Mouse (Mus musculus) kidney, postnatal 36 days (tissue): Measurements from ENCODE around the gene Akt2.
A peak's percentile ranks its signal among the peaks of the same experiment; 100 is the strongest.

ENCODE experiments used
- DNase-seq, 2 experiments: peaks; one replicate each; pipeline ENCODE4 v3.0.0; 2021 to 2022; ENCODE audit warnings: mixed read lengths in 2 of 2

The Akt2 gene

DNA sequence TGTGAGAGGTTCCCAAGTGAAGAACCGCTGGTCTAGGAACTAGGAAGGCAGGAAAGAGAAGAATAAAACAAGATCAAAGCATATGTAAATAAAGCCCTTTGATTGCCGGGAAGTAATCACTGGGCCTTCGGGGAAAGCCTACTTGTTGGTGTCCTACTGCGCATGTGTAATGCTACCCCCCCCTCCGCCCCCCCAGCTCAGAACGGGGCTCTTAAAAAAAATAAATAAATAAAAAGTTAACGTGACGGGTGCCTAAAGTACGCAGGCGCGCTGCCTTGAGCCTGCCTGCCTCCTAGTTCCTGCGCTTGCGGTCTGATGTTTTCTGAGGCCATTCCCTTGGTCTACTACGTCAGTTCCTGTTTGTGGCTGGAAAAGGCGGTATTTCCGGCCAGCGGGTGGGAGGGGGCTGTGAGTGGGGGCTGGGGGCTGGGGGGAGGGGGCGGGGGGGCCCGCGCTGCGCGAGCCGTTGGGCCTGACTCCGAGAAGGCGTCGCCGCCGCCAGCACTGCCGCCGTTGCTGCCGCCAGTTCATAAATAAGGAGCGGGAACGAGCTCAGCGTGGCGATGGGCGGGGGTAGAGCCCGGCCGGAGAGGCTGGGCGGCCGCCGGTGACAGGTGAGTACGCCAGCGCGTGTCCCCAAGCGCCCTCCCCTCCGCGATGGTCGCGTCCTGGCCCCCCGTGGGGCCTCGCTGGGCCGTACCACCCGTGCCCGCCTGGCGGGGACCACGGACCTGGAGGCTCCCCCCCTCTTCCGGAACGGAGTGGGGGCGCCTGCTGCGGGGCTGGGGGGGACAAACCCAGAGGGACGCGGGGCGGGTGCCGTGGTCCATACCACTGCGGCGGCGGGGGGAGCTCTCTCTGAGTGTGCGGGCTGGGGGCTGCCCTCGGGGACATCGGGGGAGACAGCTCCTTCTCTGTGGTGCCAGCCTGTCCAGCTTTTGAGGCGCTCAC, at the start of gene Akt2:
Gene Akt2, plus strand, starts transcription at position 287 of the 951 bp plus-strand sequence.
- DNase-seq = peak; percentile 93 to 97

DNA sequence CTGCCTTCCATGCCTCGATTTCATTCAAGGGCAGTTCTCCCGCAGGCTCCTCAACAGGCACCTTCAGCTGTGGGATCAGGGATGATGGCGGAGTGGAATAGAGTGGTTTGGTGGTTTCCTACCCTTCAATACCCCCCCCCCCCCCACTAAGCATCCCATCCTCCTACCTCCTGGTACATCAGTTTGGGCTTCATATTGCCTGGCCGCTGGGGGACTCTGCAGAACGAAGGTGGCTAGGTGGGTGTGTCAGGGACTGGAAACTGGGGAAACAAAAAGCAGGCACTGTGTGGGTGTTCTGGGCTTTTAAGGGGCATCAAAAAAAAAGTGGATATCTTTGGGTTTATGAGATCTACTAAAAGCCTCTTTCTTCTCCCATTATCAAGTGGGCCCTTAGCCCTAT, 49.4 kb upstream of the Akt2 start:
- DNase-seq = no peak

DNA sequence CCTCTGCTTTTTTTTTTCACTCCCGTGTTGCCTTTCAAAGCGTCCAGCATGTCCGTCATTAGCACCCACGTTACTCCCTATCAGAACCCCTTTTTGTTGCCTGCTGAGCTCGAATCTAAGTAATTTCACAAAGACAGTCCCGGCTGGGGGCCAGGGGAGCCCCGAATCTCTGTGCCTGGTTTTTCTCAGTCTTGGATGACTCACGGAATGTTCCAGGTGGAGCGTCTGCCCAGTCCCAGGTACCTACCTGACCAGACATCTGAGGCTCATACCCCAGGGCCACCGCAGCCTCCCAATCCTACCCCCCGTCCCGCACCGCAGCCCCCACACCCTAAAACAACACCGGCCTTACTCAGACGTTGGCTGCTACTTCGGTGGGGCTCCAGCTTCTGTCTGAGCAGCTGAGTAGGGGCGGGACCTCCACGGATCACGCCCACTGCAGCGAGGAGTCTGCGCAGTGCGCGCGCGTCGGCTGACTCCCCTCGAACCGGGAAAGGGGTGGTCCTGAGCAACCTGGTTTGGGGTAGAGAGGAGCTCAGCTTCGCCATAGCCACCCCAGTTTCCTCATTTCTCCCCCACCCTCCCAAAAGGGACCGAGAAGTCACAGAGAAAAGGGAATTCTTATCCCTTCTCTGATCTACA, 48.8 kb upstream of the Akt2 start:
- DNase-seq = peak; percentile 73 to 86

DNA sequence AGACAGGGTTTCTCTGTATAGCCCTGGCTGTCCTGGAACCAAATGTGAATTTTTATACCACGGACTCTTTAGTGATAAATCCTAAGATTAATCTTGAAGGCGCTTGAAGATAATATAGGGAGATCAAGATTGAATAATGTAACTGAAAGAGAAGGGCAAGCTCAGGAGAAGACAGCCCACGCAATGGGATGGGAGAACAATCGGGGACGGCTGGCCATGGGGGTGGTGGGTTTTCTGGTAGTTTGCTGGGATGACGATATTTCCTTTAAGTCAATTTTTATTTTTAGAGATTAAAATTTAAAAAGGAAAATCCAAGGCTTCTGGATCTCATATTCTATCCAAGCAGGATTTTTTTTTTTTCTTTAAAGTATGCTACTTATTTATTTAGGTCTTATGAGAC, 48.3 kb upstream of the Akt2 start:
- no peak for DNase-seq

DNA sequence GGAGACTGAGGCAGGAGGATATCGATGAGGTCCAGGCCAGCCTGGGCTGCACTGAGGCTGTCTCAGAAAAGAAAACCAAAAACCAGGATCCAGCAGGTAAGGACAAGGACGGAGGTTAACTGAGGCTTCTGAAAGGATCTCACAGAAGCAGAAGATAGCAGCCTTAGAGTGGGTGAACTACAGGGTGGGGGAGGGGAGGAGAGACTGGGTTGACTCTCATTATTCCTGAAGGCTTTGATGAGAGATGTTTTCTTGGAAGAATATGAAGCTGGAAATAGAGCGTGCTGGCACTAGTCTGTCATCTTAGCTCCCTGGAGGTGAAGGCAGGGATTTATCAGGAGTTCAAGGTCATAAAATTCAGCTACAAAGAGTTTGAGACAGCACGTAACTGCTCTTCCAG, 47.5 kb upstream of the Akt2 start:
- DNase-seq = no peak

DNA sequence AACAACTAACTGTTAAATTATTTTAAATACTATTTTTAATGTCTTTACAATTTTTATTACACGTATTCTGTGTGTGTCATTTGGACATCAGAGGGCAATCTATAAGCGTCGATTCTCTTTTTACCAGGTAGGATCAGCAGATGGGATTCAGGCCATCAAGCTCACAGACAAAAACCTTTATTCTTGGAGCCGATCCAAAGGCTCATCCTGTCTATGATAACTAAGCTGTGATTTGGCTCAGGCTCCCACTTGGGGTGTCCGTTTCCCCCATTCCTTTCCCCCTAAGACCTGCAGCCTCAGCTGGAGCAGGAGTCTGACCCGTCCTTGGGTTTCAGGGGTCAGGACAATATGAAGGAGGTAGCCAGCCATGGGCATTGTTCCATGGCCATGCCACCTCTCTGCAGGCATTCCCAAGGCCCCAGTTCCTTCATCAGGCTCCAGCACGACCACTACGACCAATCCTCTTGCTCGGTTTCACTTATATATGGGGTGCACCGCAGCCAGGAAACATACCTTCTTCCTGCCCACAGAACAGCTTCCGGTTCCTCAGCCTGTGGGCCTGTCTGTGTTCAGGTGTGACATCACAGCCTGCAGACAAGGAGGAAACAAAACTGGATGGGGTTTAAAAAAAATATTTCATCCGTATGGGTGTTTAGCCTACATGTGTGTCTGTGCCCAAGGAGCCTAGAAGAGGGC, 46.5 kb upstream of the Akt2 start:
- no peak for DNase-seq

DNA sequence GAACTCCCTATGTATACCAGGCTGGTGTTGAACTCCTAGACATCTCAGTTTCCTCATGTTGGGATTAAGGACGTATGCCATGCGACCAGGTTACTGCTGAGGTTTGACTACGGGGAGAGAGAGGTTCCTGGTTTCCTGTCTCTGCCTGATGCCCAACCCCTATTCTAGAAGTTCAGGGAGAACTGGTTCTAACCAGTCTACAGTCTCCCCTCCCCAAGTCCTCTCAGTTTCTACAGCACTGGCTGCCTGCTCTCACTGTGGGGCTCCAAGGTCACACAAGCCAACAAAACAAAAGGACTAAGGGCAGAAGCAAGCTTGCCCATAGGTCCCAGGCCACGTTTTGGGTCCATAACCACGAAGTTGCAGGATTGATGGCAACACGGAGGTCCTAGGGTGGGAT, 41.8 kb upstream of the Akt2 start:
- no peak for DNase-seq

DNA sequence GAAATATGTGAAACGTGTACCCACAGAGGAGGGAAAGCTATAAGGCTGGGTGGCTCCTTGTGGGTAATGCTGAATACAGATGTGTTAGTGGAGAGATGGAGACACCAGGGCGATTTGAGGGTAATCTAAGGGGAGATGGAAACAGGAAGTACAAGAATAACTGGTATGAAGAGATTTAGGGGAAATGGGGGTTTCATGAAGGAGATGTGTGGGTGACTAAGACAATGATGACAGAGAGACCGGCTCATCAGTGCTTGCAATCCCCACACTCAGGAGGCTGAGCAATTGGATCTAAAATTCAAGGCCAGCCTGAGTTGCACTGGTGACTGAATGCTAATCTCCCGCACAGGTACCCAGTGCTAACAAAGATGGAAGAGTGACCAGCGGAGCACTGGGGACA, 39.3 kb upstream of the Akt2 start:
- no peak for DNase-seq

DNA sequence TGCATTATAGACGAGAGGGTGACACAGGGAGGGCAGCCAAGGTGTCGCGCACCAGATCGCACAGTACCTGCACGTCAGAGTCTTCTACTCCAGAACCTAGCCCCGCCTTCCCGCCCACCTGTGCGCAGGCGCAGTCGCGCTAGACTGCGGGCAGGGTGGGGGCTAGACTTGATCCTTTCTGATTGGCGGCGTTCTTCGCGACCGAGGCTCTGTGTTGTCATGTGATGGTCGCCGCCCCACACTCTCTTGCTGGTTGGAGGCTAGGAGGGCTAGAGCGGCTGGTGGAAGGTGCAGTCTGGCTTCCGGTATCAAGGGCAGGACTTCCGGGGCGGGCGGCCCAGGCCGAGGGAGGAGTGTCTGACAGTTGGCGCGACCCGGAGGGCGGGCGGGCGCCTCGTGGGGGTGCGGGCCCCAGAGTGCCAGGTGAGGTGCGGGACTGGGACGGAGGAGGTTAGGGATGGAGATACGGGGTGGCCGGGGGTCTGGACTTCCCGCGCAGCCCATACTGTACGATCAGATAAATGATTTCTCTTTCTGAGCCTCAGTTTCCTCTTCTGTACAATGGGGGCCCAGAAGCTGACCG, 38.3 kb upstream of the Akt2 start, which contains the start of the genes Pld3 and 2310022A10Rik:
Gene Pld3, minus strand, starts transcription at position 288 of the 583 bp plus-strand sequence.
Gene 2310022A10Rik, plus strand, starts transcription at position 303 of the 583 bp plus-strand sequence.
- peak; percentile 97 to 99 for DNase-seq

DNA sequence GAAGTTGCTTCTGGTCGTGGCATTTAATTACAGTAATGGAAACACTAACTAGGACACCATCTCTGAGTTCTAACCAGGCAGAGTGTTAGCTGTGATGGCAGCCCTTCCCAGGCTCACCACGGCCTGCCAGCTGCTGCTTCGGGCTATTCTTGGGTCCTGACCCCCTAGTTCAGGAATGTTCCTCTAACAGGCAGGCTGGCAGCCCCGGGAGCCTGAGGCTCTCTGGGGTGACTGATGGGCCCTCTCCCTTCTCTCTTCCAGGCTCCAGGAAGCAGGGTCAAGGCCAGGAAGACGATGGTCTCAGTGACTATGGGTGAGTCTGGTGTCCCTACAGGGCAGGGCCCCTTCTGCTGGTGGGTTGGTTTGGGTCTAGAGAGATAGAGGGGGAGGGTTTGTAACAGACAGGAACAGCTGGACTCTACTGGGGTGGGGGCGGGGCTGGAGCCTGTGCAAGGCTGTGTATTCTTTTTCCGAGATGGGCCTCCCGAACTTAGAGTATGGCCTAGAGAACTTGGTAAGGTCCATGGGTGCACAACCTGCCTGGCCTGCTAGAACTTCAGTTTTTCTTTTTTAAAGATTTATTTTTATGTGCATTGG, 31.0 kb upstream of the Akt2 start:
- no peak for DNase-seq

DNA sequence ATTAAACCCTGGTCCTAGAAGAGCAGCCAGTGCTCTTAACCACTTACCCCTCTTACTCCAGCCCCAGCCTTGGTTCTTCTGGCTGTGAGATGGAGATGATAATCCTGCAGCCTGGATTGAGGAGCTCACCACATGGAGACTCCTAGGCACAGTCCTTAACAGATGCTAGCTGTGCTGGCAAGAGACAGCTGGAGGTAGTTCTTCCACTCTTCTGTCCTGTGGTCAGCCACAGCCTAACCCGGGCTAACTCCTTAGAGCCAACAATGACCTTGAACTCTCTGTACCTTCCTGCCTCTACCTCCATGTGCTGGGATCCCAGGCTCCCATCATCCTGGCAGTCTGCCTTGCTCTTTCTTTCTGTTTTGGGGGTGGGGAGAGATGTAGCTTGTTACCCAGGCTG, 30.4 kb upstream of the Akt2 start:
- no peak for DNase-seq

DNA sequence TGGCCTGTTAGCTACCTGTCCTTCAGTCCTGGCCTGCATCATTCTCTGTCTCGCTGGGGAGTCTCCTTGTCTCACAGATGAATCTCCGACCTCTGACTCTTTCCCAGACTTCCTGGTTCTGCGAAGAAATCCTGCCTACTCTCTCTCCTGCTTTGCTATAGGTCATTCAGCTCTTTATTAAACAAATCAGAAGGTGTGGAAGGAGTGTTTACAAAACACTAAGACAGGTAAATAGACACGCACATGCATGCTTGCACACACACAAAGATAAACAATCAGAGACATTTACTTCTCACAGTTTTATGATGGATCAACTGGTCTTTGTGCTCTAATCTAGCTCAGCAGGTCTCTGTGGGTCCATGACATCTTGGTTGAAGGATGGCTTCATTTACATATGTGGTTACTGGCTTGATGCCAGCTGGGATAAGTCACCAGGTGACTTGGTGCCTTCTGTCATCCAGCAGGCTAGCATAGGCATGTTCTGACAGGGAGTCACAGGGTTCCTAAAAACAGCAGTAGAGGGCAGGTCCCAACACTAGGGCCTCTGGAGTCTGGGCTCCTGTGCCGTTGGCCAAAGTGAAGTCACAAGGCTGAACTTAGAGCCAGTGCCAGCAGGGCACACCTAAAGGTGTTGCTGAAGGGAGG, 21.6 kb upstream of the Akt2 start:
- DNase-seq = no peak

DNA sequence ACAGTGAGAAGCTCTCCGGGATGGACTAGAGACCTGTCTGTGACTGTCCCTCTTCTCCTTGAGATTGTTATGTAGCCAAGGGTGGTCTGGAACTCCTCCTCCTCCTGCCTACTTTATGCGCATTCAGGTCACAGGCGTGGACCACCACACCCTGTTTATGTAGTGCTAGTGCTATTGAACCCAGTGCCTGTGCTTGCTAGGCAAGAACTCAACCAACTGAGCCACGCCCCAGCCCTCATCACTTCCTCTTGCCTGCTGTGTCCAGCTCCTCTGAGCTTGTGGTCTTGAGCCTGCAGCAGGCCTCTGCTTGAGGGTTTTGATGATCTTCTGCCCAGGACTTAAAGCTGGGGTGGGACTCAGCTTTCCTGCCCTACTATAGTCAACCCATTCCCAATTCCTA, 19.2 kb upstream of the Akt2 start:
- no peak for DNase-seq

DNA sequence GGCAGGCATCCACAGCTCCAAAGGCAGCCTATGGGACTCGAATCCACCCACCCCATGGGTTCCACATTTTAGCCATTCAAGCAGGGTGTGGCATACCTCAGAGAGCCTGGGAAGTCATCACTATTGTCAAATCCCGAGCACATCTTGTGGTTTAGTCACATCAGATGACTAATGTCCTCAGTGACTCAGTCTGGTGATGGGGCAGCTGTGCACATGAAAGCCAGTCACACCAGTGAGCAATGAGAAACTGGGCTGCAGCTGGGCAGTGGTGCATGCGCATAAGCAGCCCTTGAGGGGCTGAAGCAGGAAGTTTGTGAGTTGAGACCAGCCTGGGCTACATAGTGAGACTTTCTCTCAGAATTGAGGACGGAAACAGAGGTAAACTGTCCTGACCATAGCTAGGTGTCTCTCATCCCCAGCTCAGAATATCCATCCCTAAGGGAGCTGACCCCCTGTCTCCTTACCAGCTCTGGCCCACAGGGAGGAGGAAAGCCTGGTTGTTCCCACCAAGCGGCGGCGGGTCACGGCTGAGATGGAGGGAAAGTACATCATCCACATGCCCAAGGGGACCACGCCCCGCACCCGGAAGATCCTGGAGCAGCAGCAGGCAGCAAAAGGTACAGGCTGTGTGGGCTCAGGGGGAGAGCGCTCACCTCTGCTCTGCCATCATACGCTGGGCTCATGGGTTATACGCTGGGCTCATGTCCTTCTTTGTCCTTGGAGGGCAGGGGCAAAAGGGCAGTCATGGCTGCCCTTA, 17.1 kb upstream of the Akt2 start:
- DNase-seq = no peak

DNA sequence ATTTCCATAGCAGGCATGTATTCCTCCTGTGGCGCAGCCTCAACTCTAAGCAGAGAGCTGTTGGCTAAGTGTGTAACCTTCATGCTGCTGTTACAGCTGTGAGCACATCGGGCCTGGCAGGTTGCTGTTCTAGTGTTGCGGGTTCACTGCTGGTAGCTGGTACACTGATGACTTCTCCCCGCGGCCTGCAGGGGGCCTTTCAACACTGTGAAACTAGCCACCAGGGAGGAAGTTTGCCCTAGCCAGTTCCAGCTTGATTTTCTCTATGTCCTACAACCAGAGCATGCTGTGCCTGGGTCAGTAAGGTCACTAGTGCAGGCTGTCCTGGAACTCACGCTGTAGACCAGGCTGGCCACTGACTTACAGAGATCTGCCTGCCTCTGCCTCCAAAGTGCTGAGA, 14.4 kb upstream of the Akt2 start:
- DNase-seq = peak; percentile 55 to 80

DNA sequence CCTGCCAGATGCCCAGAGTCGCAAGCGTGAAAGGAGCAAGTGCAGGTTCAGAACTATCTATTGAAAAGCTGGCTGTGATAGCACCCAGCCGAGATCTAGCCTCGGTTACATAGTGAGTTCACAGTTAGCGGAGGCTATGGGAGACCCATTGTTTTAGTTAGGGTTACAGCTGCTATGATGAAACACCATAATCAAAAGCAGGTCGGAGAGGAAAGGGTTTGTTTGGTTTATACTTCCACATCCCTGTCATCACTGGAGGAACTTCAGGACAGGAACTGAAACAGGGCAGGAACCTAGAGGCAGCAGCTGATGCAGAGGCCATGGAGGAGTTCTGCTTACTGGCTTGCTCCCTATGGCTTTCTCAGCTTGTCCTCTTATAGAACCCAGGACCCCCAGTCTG, 13.8 kb upstream of the Akt2 start:
- DNase-seq = no peak

DNA sequence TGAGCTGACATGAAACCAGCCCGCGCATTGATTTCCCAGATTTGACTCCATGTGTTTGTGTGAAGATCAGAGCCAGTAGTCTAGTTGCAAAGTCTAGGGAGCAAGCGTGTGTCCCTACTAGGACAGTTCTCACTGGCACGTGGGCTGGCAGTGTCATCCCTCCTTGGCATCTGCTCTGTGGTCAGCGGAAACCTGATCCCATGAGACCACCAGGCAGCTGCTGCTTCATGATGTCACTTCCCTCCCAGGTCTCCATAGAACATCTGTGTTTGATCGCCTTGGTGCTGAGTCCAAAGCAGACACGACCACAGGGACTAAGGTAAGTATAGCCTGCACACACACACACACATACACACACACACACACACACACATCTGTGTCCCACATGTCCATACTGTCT, 12.9 kb upstream of the Akt2 start:
- DNase-seq = no peak

DNA sequence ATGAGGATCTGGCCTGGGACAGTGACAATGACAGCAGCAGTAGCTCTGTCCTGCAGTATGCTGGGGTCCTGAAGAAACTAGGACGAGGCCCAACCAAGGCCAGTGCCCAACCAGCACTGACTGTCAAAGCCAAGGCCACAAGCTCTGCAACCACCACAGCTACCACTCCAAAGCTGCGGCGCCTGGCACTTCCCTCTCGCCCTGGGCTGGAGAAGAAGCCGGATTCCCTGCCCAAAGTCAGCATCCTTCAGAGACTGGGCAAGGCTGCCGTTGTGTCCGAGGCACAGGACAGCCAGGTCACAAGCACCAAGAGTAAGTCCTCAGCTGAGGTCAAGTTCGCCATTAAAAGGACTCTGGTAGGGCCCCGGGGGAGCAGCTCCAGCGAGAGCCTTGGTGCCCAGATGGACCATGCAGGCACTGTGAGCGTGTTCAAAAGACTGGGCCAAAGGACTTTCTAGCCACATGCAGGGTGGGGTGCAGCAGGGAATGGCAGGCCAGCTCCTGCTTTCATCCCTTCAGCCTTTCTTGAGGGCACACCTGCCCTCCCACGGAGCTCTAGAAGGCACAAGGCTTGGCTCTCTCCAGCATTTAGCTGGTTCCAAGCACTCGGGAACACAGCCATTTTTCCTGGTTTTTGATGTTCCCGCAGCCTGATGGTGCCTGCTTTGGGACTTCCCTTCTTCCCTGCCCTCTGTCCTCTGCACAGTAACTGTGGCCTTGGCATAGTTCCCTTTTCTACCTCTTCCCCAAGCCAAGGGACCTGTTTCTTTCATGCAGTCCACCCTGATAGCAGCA, 10.8 kb upstream of the Akt2 start:
- DNase-seq = no peak

DNA sequence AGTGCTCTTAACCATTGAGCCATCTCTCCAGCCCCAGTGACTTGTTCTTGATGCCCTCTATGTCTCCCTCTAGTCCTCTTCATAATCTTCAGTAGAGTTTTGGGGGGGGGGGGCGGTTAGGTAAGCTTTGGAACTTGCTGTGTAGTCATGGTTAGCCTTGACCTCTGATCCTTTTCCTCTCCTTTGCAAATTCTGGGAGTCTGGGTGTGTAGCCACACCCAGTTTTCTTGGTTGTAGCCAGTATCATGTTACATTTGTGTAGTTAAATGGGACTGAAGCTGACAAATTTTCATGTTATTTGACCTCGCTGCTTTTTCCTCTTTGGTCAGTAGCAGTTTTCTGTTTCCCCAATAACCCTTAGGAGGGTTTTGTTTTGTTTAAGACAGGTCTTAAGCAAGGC, 4.5 kb upstream of the Akt2 start:
- DNase-seq = no peak

DNA sequence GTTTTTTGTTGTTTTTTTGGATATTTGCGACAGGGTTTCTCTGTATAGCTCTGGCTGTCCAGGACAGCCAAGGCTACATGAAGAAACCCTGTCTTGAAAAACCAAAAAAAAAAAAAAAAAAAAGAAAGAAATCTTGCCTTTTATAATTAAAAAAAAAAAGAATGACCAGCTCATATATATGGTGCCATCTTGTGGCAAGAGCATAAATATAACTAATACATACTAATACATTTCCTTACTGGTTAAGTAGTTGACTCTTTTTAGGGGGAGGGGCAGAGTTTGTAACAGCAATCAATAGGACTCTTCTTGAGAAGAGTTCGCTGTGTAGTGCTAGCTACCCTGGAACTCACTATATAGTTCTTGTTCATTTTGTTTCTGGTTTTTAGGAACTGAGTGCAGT, 3.6 kb upstream of the Akt2 start:
- no peak for DNase-seq

DNA sequence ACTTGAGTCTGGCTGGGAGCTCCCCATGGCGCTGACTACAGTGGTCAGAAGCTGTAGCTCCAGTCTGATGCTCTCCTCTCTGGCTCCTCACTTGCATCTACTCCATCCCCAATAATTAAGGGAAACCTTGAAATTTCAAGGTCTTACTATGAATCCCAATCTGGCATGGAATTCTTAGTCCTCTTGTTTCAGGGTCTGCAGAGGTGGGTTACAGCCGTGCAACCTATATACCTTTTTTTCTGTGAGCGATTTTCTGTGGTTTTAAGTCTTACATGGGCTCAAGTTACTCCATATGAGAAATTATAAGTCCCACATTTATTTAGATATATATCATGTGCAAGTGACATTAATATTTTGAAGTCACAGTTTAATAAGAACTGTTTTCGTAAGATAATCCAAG, 1.3 kb upstream of the Akt2 start:
- DNase-seq = no peak
